Mouse (Mus musculus) left cerebral cortex, postnatal 25 days (tissue): Measurements from ENCODE around the gene Mark1. TPM values are rescaled to one million over a fixed set of nuclear protein-coding genes. Genes with fewer than 3 reads are reported as not detected.

Experiments
- DNase-seq, 2 experiments: peaks; one replicate each; pipeline ENCODE4 v3.0.0; 2022; ENCODE audit warnings: low spot score in 2 of 2, mixed read lengths in 1 of 2
- intact Hi-C: fragments of 180-260 bp; cut with DNase I; formaldehyde crosslinking; loops from one replicate; pipeline ENCODE4 v1.15.1; 2025
- total RNA-seq, 2 experiments: library from RNA; stranded (reverse); gene quantifications; 2 replicates each; pipeline ENCODE4 v1.2.3; 2021

Mark1 gene
- total RNA-seq, 2 experiments from 2014 or later, result 97.5 to 107 TPM

- DNase-seq, result no peak
- intact Hi-C loops, result loop anchor here (5.0 kb wide), 2 partner anchors 92 to 287 kb away; partner anchors contain the start of gene Mark1
These were observed 94.0 kb downstream of the Mark1 start for GRCm38 (mm10) chr1:184905371-184905770.

- no peak for DNase-seq
- intact Hi-C loops, result no loop called here
These were observed 95.7 kb downstream of the Mark1 start for GRCm38 (mm10) chr1:184903697-184904096.

- no peak for DNase-seq
- intact Hi-C loops, result no loop called here
These were observed 96.5 kb downstream of the Mark1 start for GRCm38 (mm10) chr1:184902886-184903285.

- no peak for DNase-seq
- intact Hi-C loops, result no loop called here
These were observed 102.0 kb downstream of the Mark1 start for GRCm38 (mm10) chr1:184897350-184897749.

GRCm38 (mm10) chr1:184891998-184892397, 107.4 kb downstream of the Mark1 start:
- no peak for DNase-seq
- intact Hi-C loops, result loop anchor here (1.0 to 2.0 kb wide), 2 partner anchors 39 to 68 kb away; no protein-coding TSS in a partner anchor

- intact Hi-C loops, result no loop called here
- no peak for DNase-seq
These were observed 109.9 kb downstream of the Mark1 start for GRCm38 (mm10) chr1:184889454-184889853.

GRCm38 (mm10) chr1:184886160-184886559, 113.2 kb downstream of the Mark1 start:
- intact Hi-C loops, result no loop called here
- no peak for DNase-seq

GRCm38 (mm10) chr1:184882281-184883268, 116.8 kb downstream of the Mark1 start, which contains the start of gene C130074G19Rik:
TSS of gene C130074G19Rik (minus strand) at chr1:184883218.
- DNase-seq, result peak in 1 of 2 experiments; percentile 42
- intact Hi-C loops, result loop anchor here (2.0 kb wide), 1 partner anchor 30 kb away; no protein-coding TSS in a partner anchor

- intact Hi-C loops, result loop anchor here (2.0 kb wide), 1 partner anchor 29 kb away; no protein-coding TSS in a partner anchor
- no peak for DNase-seq
These were observed 117.5 kb downstream of the Mark1 start for GRCm38 (mm10) chr1:184881861-184882260.

- intact Hi-C loops, result no loop called here
- no peak for DNase-seq
These were observed 118.2 kb downstream of the Mark1 start for GRCm38 (mm10) chr1:184881211-184881610.

GRCm38 (mm10) chr1:184878860-184879259, 120.5 kb downstream of the Mark1 start:
- intact Hi-C loops, result no loop called here
- DNase-seq, result peak in 1 of 2 experiments; percentile 30

- peak in 1 of 2 experiments; percentile 94 for DNase-seq
- intact Hi-C loops, result loop anchor here (1.0 kb wide), 1 partner anchor 20 kb away; no protein-coding TSS in a partner anchor
These were observed 122.1 kb downstream of the Mark1 start for GRCm38 (mm10) chr1:184877306-184877705.

GRCm38 (mm10) chr1:184873910-184874309, 125.5 kb downstream of the Mark1 start:
- no peak for DNase-seq
- intact Hi-C loops, result no loop called here

GRCm38 (mm10) chr1:184872069-184872819, 127.1 kb downstream of the Mark1 start:
- DNase-seq, result no peak
- intact Hi-C loops, result no loop called here

GRCm38 (mm10) chr1:184871506-184871905, 127.9 kb downstream of the Mark1 start:
- no peak for DNase-seq
- intact Hi-C loops, result no loop called here

- intact Hi-C loops, result no loop called here
- no peak for DNase-seq
These were observed 128.6 kb downstream of the Mark1 start for GRCm38 (mm10) chr1:184870646-184871385.

GRCm38 (mm10) chr1:184869939-184870565, 129.3 kb downstream of the Mark1 start:
- no peak for DNase-seq
- intact Hi-C loops, result no loop called here

- no peak for DNase-seq
- intact Hi-C loops, result no loop called here
These were observed 131.7 kb downstream of the Mark1 start for GRCm38 (mm10) chr1:184867640-184868120.

GRCm38 (mm10) chr1:184864381-184864801, 135.0 kb downstream of the Mark1 start:
- intact Hi-C loops, result no loop called here
- DNase-seq, result no peak
